Mouse (Mus musculus) liver, adult (tissue): ENCODE measurements around the gene Marveld1.

Source experiments
- GATA4 ChIP-seq: IDR thresholded peaks from 2 replicates; pipeline ENCODE4 v1.6.1; 2014; ENCODE audit warnings: mild to moderate bottlenecking, low read length; ENCODE audit not compliant: insufficient replicate concordance

Gene Marveld1

DNA sequence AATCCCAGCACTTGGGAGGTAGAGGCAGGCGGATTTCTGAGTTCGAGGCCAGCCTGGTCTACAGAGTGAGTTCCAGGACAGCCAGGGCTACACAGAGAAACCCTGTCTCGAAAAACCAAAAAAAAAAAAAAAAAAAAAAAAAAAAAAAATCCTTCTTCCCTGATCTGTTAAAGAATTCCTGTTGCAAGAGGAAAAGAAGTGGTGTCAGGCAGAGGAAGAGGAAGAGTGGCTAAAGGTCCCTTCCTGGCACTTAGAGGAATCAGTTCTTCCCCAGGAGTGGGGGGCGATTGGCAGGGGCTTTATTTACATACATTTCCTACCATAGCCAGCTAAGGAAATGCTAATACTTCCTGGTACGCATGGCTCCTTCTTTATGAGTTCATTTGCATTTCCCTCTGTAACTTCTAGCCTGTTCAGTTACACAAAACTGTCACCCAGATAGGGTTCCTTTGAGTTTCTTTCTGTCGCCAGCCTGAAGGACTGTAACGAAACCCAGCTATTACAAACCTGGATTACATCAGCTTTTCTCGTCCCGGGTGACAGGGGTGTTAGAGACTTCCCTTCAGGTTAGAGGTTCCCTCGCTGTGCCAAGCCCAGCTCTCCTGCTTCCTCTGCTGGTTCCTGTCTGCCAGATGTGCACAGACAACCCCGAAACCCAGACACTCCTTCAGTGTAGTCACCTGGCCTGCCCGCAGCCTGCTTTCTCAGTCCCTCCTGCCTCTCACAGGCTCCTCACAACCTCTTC, 10.5 kb downstream of the Marveld1 start:
- no peak for TF ChIP-seq GATA4

DNA sequence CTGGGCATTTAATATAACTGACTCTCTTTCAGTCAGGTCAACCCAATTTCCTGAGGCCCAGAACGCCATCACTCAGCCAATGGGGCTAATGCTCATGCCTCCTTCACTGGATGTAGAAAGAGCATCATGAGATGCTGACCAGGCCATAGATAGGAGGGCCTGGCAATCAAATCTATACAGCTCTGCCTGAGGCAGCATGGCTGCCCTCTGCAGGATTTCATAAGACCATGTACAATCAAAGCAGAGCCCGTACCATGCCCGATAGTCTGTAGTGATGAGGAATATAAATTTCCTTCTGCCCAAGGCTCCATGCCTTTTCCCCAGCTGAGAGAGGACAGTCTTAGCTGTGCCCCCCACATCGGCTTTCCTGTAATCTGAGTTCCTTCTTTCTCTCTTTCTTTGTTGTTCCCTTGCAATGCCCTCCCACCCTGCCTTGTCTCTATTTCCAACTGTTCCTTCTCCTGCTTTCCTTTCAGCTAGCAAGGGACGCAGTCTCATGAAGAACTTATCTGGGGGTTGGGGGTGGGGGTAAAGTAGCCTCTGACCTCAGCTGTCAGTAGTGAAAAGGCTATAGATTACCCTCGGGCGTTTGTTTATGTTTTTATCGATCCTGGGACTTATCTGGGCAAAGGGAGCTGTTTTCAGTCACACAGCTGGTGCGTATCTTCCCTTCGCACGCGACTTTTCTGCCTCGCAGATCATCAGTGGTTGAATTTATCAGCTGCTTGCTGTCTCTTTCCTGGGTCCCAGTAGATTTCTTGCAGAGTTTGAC, 11.2 kb downstream of the Marveld1 start:
- no peak for TF ChIP-seq GATA4

- TF ChIP-seq GATA4 = no peak
These were observed 16.6 kb downstream of the Marveld1 start, which contains the start of gene Zfyve27 for GRCm38 (mm10) chr19:42163764-42164163. Gene Zfyve27, plus strand, starts transcription at chr19:42163951.

GRCm38 (mm10) chr19:42164188-42164587, 17.0 kb downstream of the Marveld1 start:
- TF ChIP-seq GATA4 = no peak

GRCm38 (mm10) chr19:42166130-42166529, 18.9 kb downstream of the Marveld1 start:
- TF ChIP-seq GATA4 = no peak

DNA sequence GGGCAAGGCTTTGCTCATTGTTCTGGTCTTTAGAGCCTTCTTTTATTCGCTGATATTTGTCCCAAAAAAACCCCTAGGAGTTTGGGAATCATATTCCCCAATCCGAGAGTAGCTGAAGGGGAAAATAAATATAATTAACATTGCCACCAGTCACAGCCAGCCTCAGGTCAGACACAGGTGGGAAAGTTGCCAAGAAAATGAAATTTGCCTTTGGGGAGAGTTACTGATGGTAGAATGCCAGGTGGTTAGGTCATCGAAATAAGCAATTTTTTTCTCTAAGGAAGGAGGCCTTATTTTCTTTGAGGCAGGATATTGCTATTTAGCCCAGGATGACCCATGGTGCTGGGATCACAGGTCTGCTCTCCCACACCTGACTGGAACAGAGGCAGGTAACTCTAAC, 19.6 kb downstream of the Marveld1 start:
- no peak for TF ChIP-seq GATA4

DNA sequence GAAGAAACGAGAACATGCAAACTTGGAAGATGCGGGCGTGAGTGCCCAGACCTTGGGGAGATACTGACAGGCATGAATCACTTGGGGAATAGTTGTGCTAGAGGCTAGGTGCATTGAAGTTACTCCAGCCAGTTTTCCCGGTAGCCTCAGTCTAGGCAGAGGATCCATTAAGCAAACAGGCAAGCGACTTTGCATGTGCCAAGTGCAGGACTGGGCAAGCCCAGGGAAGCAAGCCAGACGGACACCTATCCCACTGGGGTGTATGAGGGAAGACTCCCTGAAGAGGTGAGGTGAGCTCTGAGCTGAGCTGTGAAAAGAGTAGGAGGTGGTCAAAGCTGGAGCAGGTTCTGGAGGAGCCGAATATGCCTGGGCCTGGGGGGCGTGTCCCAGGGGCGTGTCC, 20.3 kb downstream of the Marveld1 start:
- TF ChIP-seq GATA4 = no peak

DNA sequence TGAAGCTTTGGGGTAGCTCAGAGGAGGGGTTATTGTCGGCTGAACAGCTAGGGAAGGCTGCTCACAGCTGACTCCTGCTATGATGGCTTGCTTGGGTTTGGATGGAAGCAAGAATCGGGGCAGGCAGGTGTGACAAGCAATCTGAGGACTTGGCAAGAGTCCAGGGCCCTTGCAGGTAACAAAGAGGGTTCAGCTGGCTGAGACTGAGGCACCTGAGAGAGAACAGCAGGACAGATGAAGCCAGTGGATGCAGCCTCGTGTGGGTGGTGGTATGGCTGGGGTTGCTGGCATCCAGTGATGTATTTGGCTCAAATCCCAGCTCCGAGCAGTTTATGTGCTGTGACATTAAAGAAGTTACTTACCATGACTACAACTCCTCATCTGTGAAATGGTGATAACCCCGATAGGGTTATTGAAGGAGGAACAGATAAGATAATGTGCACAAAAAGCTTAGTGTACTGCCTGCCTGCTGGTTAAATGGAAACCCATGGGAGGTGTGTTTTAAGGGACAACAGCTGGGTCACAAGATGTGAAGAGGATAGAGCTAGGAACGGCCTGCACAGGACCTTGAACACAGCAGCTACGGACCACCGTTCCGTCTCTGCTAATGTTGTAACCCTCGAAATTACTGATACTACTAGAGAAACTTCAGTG, 22.2 kb downstream of the Marveld1 start:
- no peak for TF ChIP-seq GATA4

DNA sequence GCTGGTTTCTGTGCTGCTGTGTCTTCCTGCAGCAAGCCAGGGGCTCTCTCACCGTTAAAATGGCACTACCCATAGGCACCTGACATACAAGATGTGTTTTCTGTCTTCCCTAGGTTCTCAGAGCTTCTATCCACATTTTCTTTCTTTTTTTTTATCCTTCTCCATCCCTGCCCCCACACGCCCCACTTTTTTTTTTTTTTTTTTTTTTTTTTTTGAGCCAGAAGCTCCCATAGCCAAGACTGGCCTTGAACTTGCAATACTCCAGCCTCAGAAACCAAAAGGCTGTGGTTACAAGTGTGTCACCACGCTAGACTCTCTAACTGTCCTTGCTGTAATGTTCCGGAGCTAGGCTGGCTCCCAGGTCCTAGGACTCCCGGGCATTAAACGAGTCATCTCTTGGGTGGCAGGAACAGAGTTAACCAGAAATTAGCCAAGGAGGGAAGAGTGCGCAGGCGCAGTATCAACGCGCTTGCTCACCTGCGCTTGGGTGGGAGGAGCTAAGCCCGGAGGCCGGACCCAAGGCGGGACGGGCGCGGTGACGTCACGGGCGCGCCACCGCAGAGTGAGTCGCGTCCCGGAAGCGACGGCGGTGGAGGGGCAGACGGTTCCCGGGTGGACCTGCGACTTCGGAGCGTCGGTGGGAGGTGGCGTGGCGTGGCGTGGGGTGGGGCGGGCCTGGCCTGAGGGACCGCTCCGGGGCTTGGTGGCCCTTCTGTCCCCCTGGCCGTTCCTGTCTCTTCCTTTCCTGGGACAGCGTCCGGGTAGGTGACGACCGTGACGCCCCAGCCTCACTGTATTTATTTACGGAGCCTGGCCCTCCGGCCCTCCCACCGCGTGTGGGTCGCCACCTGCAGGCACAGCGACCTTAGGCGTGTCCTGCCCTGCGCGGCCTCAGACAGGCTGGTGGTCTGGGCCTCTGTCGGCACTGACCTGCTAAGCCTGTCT, 23.1 kb downstream of the Marveld1 start:
- no peak; the same call in 1 of the 2 replicates for TF ChIP-seq GATA4

DNA sequence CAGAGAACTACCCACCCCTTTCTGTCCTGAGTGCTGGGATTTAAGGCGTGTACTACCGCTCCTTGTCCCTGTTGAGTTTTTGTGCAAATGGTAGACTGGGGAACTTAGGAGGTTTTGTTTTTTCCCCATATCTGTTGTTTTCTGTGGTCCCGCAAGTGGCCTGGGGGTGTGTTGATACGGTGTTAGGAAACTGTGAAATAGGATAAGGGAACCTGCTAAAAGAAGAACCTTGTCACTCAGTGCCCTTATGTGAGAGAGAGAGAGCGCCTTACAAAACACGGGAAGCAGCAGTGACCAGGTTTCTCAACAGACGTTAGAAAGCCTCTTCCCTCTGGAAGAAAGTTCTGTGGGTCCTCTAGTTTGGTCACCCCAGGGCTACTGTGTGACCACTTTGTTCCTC, 29.6 kb downstream of the Marveld1 start:
- no peak for TF ChIP-seq GATA4

DNA sequence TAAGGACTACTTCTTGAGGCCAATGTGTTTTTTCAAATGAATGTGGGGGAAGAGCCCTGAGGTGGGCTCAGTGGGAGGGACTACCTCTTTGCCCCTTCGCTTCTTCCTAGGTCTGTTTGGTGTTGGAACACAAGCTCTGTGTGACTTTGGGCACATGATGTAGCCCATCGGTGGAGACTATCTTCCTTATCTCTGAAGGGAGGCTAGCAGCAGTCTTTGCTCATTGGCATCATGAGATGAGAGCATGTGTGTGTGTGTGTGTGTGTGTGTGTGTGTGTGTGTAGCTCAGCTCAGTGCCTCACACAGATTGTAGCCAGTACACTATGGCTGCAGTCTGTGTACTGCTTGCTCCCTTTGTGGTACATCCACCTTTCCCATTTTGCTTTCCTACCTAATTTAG, 30.3 kb downstream of the Marveld1 start:
- no peak for TF ChIP-seq GATA4

DNA sequence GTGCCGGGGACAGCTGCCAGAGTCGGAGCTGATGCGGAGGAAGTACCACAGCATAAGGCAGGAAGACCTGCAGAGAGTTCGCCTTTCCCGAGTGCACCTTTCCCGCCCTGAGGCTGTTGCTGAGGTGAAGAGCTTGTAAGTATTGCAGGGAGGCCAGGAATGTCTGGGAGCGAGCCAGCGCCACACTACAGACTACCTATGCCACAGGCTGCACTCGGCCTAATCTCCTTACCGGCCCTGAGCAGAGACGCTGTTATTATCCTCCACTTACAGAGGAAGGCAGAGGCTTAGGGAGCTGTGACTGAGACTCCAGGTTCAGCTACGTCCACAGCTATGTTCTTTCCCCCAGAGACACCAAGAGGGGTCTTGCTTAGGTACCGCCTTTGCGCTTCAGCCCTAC, 32.2 kb downstream of the Marveld1 start:
- no peak for TF ChIP-seq GATA4

- TF ChIP-seq GATA4 = no peak
These were observed 35.5 kb downstream of the Marveld1 start for GRCm38 (mm10) chr19:42182673-42183072.

DNA sequence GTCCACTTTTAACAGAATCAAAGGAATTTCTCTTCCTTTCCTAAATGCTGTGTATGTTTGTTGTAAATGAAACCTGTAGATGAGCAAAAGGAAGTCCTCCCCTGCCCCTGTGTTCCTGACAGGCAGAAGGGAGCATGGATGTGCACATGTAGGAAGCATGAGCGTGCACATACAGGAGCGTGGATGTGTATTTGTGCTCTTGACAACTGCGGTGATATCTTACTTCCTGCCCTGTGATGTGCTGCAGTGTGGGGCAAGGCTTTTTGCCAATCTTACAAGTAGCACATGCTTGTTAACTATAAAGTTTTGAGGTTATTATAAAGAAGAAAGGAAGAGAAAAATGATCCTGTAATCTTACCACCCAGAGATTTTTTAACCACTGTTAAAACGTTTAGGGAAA, 42.5 kb downstream of the Marveld1 start:
- no peak for TF ChIP-seq GATA4

- no peak for TF ChIP-seq GATA4
These were observed 43.3 kb downstream of the Marveld1 start for GRCm38 (mm10) chr19:42190494-42190893.
